Comparison of ENCODE assay signal across 24 mouse cellular contexts in the genomic region with DNA sequence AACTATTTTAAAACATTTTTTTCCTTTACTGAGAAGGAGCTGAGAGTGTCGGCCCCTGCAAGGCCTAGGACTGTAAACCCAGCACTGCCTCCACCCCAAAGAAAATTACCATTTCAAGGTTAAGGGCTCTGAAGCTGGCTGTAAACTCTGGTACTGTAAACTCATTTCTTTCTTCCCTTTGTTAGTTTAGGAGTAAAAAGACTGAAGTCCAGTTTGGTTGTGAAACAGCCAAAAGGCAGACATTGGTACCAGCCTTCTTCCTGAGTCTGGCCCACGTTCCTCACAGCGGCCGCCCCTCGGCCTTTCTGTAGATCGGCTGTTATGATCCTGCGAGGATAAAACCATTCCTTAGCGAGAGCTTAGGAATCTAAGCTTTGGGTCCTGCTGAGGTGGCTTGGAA. TPM values are rescaled to one million over a fixed set of nuclear protein-coding genes. Genes with fewer than 3 reads are reported as not detected.
"Had no signal": no experiment of that assay in that cellular context is flagged by ENCODE, and none has a peak within 500 bp of the region (broad histone marks: within the 10 kb centered on the region; RNA-seq: fewer than 3 reads in every experiment).

No protein-coding gene starts in this region.

- DNase-seq: liver, postnatal 0 days; lung, adult 2 months; lung, postnatal 14 days; lung, postnatal 36 days; retina, postnatal 1 day; right cerebral cortex, adult 18-20 months; right cerebral cortex, postnatal 25 days; right cerebral cortex, postnatal 4 days; spleen, adult 18-20 months; thymus, adult 18-20 months; thymus, postnatal 14 days; thymus, postnatal 36 days had no signal

- H3K4me3 ChIP-seq: lung, embryonic 15.5 days; megakaryocyte, embryonic 14.5 days; midbrain, embryonic 13.5 days; midbrain, embryonic 15.5 days; myocyte; neural tube, embryonic 13.5 days; neural tube, embryonic 15.5 days had no signal

- H3K36me3 ChIP-seq: midbrain, embryonic 15.5 days had no signal

- H3K27ac ChIP-seq: lung, embryonic 15.5 days; macrophage; midbrain, embryonic 13.5 days; midbrain, embryonic 15.5 days; neural tube, embryonic 13.5 days; neural tube, embryonic 15.5 days had no signal

- ATAC-seq: liver, postnatal 0 days; lung, postnatal 0 days; midbrain, embryonic 13.5 days; midbrain, embryonic 15.5 days had no signal

- H3K27me3 ChIP-seq: lung, embryonic 15.5 days; megakaryocyte, embryonic 14.5 days; midbrain, embryonic 13.5 days; midbrain, embryonic 15.5 days; neural tube, embryonic 13.5 days; neural tube, embryonic 15.5 days had no signal

- H3K9ac ChIP-seq: liver, postnatal 0 days; lung, embryonic 15.5 days; midbrain, embryonic 13.5 days; midbrain, embryonic 15.5 days; neural tube, embryonic 13.5 days; neural tube, embryonic 15.5 days had no signal

- H3K4me2 ChIP-seq: lung, embryonic 15.5 days; midbrain, embryonic 11.5 days; midbrain, embryonic 13.5 days; midbrain, embryonic 15.5 days; neural tube, embryonic 13.5 days; neural tube, embryonic 15.5 days had no signal

- H3K9me3 ChIP-seq: lung, embryonic 15.5 days; megakaryocyte, embryonic 14.5 days; midbrain, embryonic 13.5 days; midbrain, embryonic 15.5 days; neural tube, embryonic 13.5 days; neural tube, embryonic 15.5 days had no signal

RNA-seq across cellular contexts. Expression of gene Gm10401, which starts 16.4 kb away (rescaled TPM):
- total RNA-seq: megakaryocyte progenitor cell, adult 5-6 weeks had no signal
- polyA plus RNA-seq: lung, adult 2 months; small intestine, adult 2 months had no signal
